Mouse (Mus musculus) urinary bladder, adult 2 months (tissue): ENCODE data around the gene Adcy4. TPM values are rescaled to one million over a fixed set of nuclear protein-coding genes. Genes with fewer than 3 reads are reported as not detected.
A peak's percentile ranks its signal among the peaks of the same experiment; 100 is the strongest.

Experiments
- DNase-seq: peaks from one replicate; pipeline ENCODE4 v3.0.0; 2022; ENCODE audit warnings: low spot score
- polyA plus RNA-seq: library from polyadenylated mRNA; depleted of rRNA; stranded (reverse); fragments of >200 nt; gene quantifications from 2 replicates; pipeline ENCODE4 v1.2.3, GENCODE M21; 2012; rRNA removed

The Adcy4 gene
- polyA plus RNA-seq, result 7.2 and 9.4 TPM in 2 replicates

DNA sequence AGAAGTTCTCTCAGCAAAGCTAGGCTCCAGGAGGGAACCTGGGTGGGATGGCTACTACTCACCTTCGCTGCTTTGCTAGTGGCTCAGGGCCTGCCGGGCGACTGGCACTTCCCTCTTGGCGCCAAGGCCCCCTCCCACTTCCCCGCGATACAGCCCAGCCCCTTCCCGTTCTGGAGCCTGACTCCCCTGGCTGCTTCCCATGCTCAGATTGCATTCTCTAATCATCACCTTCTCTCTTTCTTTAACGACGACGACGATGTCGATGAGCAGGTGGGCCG, at the start of gene Adcy4:
TSS of gene Adcy4 (minus strand) at position 138 of the 278 bp plus-strand sequence.
- no peak for DNase-seq

GRCm38 (mm10) chr14:55833126-55833525, 49.2 kb upstream of the Adcy4 start:
- no peak for DNase-seq

DNA sequence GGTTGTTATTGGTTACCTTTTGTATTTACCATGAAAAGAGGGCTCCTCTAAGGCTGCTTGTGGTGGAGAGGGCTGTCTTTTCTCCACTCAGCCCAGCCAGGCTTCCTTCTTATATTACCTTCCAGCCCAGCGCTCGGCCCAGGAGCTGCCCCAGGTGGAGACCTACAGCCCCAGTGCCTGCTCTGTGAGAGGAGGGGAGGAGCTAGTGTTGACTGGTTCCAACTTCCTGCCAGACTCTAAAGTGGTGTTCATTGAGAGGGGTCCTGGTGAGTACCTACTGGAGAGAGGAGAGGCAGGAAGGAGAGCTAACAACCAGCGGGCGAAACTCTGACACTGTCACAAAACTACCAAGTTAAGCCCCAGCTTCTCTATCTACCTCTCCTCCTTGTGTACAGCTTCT, 46.4 kb upstream of the Adcy4 start:
- peak; percentile 16 for DNase-seq

DNA sequence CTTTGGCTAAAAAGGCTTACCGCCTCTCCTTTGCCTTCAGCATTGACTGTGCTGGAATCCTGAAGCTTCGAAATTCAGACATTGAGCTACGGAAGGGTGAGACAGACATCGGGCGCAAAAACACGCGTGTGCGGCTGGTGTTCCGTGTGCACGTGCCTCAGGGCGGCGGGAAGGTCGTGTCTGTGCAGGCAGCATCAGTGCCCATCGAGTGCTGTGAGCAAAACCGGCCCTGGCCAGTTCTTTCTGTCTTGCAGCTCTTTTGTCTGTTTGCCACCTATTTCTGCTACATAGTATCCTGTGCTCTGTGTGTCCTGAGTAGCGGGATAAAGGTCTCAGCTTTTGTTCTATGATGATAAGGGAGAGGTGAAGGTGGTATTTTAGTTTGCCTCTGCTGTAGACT, 46.0 kb upstream of the Adcy4 start:
- peak; percentile 15 for DNase-seq

DNA sequence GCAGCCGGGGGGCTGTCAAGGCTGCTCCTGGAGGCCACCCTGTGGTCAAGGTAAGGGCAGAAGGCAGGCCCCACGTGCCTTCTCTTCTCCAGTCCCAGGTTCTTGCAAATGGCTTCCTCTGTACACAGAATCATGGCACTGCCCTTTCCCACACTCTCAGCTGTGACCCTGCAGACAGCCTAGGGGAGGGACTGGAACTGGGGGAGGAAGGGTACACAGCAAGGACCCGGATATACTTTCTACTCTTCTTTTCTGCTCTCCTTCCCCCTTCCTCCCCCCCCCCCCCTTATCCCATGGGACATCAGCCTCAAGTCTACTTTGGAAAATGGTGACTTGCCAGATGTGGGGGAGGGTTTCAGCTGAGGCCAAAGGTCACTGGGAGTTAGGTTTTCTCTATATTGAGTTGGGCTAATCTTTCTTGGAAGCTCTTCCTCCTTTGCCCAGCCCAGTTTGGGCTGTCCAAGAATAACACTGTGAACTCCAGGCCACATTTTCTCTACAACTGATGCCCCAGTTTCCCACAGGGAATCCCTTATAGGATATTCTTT, 44.9 kb upstream of the Adcy4 start:
- DNase-seq, result peak; percentile 15

DNA sequence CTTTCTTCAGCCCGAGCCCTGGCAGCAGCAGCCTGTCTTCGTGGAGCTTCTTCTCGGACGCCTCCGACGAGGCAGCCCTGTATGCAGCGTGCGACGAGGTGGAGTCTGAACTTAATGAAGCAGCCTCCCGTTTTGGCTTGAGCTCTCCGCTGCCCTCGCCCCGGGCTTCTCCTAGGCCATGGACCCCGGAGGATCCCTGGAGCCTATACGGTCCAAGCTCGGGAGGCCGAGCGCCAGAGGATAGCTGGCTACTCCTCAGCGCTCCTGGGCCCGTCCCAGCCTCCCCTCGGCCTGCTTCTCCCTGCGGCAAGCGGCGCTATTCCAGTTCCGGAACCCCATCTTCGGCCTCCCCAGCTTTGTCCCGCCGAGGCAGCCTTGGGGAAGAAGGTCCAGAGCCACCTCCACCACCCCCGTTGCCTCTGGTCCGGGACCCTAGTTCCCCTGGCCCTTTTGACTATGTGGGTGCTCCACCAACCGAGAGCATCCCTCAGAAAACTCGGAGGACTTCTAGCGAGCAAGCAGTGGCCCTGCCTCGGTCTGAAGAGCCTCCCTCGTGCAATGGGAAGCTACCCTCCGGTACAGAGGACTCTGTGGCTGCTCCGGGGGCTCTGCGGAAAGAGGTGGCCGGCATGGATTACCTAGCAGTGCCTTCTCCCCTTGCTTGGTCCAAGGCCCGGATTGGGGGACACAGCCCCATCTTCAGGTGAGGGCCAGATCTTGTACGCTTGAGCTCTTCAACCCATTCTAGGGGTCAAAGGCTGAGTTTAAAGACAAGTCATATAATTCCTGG, 42.9 kb upstream of the Adcy4 start:
- DNase-seq, result peak; percentile 27

DNA sequence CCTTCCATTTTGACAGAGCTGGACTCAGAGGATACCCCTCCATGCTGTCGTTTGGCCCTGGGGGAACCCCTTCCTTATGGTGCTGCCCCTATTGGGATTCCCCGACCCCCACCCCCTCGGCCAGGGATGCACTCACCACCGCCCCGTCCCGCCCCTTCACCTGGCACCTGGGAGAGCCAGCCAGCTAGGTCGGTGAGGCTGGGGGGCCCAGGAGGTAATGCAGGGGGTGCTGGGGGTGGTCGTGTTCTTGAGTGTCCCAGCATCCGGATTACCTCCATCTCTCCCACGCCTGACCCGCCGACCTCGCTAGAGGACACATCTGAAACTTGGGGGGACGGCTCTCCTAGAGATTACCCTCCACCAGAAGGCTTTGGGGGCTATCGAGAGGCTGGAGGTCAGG, 42.2 kb upstream of the Adcy4 start:
- peak; percentile 26 for DNase-seq

DNA sequence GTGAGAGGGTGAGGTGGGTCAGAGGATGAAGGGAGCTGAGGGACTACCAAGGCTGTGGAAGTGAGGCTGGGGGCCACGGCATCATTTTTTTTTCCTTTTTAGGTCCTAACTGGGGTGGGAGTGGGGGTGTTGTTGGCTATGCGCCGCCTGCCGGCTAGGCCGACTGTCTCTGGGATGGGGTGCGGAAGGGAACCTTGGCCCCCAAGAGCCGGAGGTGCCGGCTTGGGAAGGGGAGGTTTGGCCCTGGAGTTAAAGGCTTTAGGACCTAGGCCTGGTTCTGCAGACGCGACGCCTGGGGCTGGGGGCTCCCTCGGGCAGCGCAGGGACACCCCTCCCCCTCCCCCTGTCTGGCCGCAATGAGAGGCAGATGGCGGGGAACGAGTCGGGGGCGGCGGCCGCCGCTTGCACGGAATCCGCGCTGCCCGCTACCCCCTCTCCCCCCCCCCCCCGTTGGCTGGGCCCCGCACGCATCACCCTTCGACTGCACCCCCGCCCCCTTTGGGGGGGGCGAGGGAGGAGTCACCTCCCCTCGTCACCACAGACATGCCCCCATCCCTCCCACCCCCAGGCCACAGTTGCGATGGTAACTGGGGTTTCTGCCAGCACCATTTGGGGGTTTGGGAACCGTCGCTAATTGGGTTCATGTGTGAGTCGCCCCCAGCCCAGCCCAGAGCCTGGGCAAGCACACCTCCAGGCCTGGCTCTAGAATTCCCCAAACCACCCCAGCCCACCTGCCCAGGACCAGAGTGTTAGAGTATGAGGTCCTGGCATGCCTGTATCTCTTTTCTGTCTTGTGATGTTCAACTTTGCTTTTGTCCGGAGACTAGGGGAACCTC, 41.5 kb upstream of the Adcy4 start:
- DNase-seq, result peak; percentile 30

- peak; percentile 29 for DNase-seq
These were observed 40.8 kb upstream of the Adcy4 start for GRCm38 (mm10) chr14:55824481-55825215.

DNA sequence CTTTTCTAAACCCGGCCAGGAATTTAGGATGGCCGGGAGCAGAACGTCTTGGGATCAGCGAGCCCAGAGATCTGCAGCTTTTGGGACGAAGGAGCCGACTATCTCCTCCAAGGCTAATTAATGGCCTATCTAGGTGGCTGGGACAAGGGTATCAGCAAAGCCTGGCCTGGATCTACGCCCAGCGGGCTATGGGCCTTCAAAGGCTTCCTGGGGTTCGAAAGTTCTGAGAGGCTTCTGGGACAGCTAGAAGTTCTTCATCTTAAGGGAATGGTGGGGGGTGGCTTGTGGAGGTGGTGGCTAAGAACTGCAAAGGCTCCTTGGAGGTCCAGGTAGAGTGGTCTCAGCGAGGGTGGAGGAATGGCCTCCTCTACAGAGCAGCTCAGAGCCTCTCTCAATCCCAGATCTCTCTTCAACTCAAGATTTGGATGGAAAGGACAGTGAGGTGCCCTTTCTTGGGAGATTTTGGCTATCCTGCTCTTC, 40.1 kb upstream of the Adcy4 start:
- DNase-seq, result peak; percentile 29

DNA sequence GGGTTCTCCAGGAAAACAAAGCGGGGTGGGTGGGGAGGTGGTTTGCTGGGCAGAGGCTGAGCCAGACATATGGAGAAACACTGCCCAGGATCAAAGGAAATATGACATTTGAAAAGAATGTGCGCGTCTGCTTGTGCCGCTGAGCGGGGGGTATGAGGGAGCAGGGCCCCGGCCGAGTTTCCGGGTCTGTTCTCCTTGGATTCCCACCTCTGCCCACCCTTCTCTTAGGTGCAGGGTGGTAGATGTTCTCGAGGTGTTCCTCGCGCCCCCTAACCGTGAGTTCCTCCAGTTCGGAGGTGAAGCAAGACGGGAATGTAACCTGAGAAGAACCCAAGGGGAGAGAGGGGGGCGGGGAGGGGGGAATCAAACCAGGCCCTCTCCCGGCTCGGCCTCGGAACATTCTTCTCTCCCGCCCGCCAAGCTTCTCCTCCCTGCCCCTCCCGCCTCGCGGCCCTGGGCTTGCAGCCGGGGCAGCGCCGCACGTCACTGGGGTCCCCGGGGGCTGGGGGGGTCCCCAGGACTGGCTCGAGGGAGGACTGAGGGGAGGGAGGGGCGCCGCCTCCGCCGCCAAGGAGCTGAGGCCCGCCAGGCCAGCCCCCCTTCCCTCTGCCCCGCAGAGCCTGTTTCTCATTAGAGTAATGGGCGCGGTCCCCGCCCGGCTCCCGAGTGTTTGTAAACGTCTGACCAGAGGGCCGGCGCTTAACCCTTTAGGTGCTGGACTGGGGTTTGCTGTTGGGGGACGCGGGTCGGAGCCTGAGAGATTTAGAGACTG, 39.3 kb upstream of the Adcy4 start, which contains the start of gene Nfatc4:
TSS of gene Nfatc4 (plus strand) at position 154 of the 772 bp plus-strand sequence.
- DNase-seq, result peak; percentile 73

GRCm38 (mm10) chr14:55822435-55822990, 38.6 kb upstream of the Adcy4 start:
- peak; percentile 28 for DNase-seq

GRCm38 (mm10) chr14:55820576-55820975, 36.7 kb upstream of the Adcy4 start:
- DNase-seq, result peak; percentile 15

DNA sequence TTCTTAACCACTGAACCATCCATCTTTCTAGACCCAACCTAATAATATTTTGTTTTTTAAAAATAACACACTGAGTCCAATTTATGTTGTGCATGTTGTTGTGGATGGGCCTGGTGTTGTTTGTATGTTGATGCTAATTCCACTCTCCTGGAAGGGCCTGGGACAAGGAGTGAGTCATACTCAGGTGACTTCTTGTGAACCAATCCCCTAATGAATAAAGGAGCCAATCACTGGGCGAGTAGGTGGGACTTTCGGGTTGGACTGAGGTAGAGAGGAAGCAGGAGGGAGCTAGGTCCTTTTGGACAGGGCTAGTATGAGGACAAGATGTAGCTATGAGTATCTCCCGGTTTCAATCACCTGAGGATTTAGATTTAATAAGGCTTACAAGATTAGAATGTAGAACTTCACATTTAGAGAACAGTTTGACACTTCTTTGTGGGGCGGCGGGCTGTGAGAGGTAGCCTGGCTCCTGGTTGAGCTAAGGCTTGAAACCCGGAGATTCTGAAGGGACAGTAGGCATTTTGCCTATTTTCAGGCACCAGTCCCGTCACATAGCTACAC, 36.0 kb upstream of the Adcy4 start:
- DNase-seq, result peak; percentile 6

DNA sequence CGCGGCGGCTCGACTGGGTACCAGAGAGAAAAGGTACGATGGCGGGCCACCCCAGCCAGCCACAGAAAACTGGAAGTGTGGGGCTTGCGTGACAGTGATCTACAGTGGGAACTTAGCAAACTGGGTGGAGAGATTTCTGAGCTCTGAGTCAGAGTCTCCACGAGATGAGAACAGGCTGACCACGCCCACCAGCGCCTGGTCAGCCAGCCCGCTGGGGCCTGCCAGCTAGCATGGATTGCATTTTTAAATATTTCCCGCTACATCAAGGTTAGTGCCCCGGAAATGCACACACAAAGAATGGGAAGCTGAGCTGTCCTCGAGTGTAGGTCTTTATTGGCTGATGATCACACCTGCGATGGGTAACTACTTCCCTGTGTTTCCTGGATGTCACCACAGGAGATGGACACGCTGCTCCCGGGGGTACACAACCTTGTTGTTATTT, 31.4 kb upstream of the Adcy4 start:
- DNase-seq, result peak; percentile 55

DNA sequence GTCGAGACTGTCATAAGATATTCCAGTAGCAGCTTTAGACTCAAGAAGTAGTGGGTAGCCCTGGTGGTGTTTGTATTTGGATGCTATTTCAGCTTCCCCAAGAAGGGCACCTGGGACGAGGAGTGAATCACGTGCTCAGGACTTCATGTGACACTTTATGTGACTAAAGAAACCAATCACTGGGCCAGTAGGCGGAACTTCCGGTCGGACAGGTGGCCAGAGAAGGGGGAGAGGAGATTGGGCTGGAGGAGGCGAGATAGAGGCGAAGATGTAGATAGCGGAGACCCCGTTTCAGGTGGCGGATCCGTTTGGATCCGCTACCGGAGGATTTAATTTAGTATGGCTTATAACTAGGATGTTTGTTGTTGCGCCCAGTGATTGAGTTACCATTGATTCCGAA, 31.0 kb upstream of the Adcy4 start:
- no peak for DNase-seq

GRCm38 (mm10) chr14:55795380-55796163, 11.7 kb upstream of the Adcy4 start:
- no peak for DNase-seq

- DNase-seq, result no peak
These were observed 10.1 kb upstream of the Adcy4 start for GRCm38 (mm10) chr14:55793946-55794345.

DNA sequence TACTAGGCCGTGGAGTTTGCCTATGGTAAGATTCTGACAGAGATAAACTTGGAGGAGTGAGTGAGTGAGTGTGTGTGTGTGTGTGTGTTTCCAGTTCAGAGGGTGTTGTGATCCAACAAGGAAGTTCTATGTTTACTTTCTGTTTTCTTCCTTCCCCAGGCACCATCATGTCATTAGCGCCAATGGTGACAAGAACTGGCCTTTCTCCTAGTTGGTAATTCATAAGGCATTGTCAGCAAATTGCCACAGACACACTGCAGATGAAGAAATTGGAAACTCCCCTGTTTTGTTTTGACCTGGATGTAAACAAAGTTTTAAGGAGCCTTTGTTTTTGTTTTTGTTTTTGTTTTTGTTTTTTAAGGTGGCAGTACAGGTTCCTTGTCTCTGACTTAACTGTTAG, 9.6 kb upstream of the Adcy4 start:
- DNase-seq, result no peak
